ENCODE assay signal across 16 mouse cellular contexts in the genomic region with DNA sequence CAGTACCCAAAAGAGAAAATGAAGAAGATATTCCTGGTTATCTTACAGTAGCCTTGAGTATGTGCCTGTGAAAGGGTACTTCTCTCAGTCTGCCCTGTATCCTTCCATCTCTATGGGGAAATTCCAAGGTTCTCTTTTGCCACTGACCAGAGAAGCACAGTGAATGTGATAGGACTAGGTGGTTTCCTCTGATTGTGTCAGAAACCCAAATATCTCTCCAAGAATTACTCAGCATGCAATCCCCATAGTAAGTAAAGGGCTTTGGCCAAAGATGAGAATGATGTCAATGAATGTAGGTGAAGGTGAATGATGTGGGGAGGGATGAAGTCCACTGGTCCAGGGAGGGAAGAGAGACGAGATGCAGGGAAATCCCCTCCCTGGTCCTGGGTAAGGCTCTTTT.
"Had no signal": no experiment of that assay in that cellular context is flagged by ENCODE, and none has a peak within 500 bp of the region (broad histone marks: within the 10 kb centered on the region; RNA-seq: fewer than 3 reads in every experiment).

No protein-coding gene starts in this region.

- H3K9ac ChIP-seq: neural tube, embryonic 13.5 days; neural tube, embryonic 15.5 days; stomach, embryonic 15.5 days had no signal

- H3K4me3 ChIP-seq: neural tube, embryonic 13.5 days; neural tube, embryonic 15.5 days; stomach, embryonic 15.5 days had no signal

- H3K4me1 ChIP-seq: neural tube, embryonic 13.5 days; neural tube, embryonic 15.5 days; stomach, embryonic 15.5 days had no signal

- H3K27me3 ChIP-seq: neural tube, embryonic 13.5 days; neural tube, embryonic 15.5 days; stomach, embryonic 15.5 days had no signal

- H3K4me2 ChIP-seq: neural tube, embryonic 13.5 days; neural tube, embryonic 15.5 days; stomach, embryonic 15.5 days had no signal

- DNase-seq: retina, postnatal 1 day; right cerebral cortex, adult 18-20 months; right cerebral cortex, postnatal 14 days; right cerebral cortex, postnatal 25 days; right cerebral cortex, postnatal 4 days; spleen, adult 18-20 months; thymus, adult 18-20 months; thymus, adult 2 months; thymus, postnatal 14 days; thymus, postnatal 25 days; thymus, postnatal 36 days; thymus, postnatal 4 days had no signal

- H3K36me3 ChIP-seq: neural tube, embryonic 13.5 days; neural tube, embryonic 15.5 days; stomach, embryonic 15.5 days had no signal

- H3K9me3 ChIP-seq: neural tube, embryonic 13.5 days; stomach, embryonic 15.5 days had no signal

- H3K27ac ChIP-seq: neural tube, embryonic 13.5 days; neural tube, embryonic 15.5 days; stomach, embryonic 15.5 days; stomach, postnatal 0 days had no signal
